1 mouse cellular context compared by ENCODE assay signal in the genomic region with DNA sequence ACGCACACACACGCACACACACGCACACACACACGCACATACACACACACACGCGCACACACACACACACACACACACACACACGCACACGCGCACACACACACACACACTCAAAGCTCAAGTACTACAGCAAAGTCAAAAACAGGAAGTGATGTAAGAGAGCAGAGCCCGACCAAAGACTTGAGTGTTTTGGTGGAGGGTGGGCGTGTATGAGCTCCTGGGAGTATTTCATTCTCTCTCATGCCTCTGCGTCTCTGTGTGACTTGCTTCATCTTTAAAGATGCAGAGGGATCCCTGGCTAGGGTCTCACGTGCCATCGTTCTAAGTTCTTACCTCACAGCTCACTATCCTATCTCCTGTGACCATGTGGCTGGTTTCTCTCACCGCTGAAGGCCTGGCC.
TF ChIP-seq lines count a peak whose summit lies in the region.

No protein-coding gene starts in this region.

TF ChIP-seq in MEL, 35 proteins besides CTCF, POLR2A, EP300 and RAD21 (continued from another document):
- TF ChIP-seq TBP (IDR thresholded peaks at IDR 0.05; ENCODE audit: low read depth, low read length), result no peak
- TF ChIP-seq ZKSCAN1 (IDR thresholded peaks at IDR 0.05; ENCODE audit: low read depth, low read length), result no peak
- TF ChIP-seq ELF1 (IDR thresholded peaks at IDR 0.05; ENCODE audit: low read depth, low read length), result no peak
- no peak for TF ChIP-seq GATA1 (IDR thresholded peaks at IDR 0.05; ENCODE audit: low read depth, low read length)
- TF ChIP-seq TCF12 (IDR thresholded peaks at IDR 0.05; ENCODE audit: low read depth, low read length), result no peak
- no peak for TF ChIP-seq NELFE (IDR thresholded peaks at IDR 0.05; ENCODE audit: low read depth, low read length)
- no peak for TF ChIP-seq CHD1 (IDR thresholded peaks at IDR 0.05; ENCODE audit: low read depth, low read length)
